Mouse (Mus musculus) C2C12 (cell line): ENCODE data around the gene Nxnl2.

Experiments
- CEBPB ChIP-seq: IDR thresholded peaks from one replicate; pipeline ENCODE4 v1.6.1; 2011; ENCODE audit warnings: low read depth, mild to moderate bottlenecking, control low read depth, moderate library complexity
- CTCF ChIP-seq: IDR thresholded peaks from one replicate; pipeline ENCODE4 v1.5.1; 2011; ENCODE audit not compliant: control insufficient read depth, insufficient read depth, insufficient read length
- MYOD1 ChIP-seq: IDR thresholded peaks from one replicate; pipeline ENCODE4 v1.6.1; 2011; ENCODE audit warnings: low read depth; ENCODE audit not compliant: control insufficient read depth, insufficient read length
- MYOG ChIP-seq: IDR thresholded peaks from one replicate; pipeline ENCODE4 v1.6.1; 2011; ENCODE audit not compliant: control insufficient read depth, insufficient read length; ENCODE audit errors: extremely low read depth
- USF1 ChIP-seq: IDR thresholded peaks from one replicate; pipeline ENCODE4 v1.6.1; 2011; ENCODE audit warnings: low read depth, mild to moderate bottlenecking, control low read depth, moderate library complexity

GRCm38 (mm10) chr13:51214746-51215145, 43.9 kb downstream of the Nxnl2 start:
- no peak for TF ChIP-seq CTCF
- TF ChIP-seq USF1: no peak
- TF ChIP-seq MYOD1: no peak
- no peak for TF ChIP-seq MYOG
- no peak for TF ChIP-seq CEBPB
